Mouse (Mus musculus) heart, adult 9 months (tissue): ENCODE data around the gene Crtc3.

Source experiments
- DNase-seq, 2 experiments: peaks; one replicate each; pipeline ENCODE4 v3.0.0; 2022; ENCODE audit warnings: low spot score in 2 of 2

The Crtc3 gene

DNA sequence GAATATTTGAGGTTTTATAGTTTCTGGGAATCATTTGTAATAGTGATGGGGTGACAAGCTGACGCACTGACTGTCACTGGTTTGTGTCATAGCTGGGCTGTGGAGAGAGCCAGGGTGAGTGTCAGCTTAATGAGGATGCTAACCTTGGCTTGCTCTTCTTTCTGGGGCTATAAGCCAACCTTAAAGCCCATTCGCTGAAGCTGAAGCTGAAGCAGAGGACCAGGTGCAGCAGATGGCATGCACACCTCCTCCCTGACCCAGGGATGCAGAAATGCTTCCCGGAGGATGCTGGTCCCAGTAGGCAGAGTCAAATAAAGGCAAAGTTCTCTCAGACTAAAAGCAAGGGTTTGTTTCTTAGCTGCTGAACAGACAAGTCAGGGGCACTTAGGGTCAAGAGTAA lies 48.7 kb downstream of the Crtc3 start:
- DNase-seq, result no peak

DNA sequence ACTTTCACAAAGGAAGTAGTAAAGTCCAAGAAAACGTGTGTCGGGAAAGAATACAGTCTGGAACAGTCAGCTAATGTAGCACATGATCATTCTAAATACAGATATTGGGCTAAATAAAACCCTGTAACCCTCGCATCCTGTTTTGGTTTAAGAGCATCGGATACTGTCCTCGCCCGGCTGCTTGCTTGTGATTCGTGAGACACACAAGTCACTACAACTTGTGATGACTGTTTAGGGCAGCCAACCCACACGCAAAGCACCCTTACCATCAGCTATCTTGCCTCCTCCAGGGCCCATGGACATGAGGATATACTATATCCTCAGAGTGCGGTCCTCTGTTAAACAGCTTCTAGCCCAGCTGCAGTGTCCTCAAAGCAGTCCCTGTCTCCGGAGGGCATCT lies 50.2 kb downstream of the Crtc3 start:
- no peak for DNase-seq

DNA sequence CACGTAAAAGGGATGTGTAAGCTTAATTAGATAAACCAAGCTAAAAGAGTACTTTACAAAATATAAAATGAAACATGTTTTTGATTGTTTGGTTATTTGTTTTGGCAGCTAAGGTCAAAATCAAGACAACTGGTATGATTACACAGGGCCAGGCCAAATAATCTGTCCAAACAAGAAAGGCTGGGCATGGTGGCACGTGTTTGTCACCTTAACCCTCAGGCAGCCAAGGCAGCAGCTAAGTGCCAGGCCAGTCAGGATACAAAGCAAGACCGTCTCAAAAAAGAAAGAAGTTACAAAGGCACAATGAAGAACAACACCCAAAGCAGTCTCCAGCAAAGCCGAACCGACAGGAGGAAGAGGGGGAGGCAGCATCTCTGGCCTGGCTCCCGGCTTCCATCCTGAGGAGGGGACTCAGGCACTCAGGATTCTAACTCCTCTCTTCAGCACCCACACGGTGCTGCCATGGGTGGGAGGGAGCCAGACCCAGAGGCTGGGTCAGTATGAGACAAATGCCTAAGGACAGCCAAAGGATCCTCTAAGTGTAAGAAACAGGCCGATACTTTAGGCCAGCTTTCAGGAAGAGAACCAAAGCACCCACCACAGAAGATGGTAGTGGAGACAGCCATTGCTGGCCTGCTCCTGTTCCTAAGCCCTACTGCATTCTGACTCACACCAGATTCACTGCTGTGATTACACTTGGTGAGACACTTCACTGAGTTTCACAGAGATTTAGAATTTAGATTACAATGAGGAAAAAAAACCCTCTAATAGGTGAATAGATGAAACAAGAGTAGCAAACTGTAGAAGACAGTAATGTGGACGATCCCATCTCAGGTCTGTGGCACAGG lies 51.5 kb downstream of the Crtc3 start:
- no peak for DNase-seq

DNA sequence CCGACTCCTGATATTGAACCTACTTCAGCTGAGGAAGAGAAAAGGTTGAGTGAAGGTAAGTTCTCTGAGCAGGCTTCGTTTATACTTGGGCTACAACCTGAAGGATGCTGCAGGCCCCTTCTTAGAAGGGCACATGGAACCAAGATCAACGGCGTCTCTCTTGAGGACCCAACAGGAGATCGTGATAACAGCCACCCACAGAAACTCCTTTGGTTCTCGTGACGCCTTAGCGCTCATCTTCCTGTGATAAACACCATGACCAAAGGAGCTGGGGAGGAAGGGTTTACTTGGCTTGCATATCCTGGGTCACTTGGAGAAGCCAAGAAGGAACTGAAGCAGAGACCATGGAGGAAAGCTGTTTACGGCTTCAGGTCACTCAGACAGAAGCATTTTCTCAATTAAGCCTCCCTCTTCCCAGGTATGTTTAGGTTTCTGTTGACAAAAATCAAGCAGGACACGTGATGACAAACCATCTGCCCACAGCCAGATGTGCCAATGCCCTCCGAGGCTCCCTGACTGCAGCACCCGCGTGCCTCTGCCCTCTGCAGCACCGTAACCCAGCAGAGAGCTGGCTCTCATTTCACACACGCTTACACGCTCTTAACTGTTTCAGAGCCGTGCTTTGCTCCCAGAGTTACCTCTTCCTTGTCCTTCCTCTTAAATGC lies 52.3 kb downstream of the Crtc3 start:
- no peak for DNase-seq

DNA sequence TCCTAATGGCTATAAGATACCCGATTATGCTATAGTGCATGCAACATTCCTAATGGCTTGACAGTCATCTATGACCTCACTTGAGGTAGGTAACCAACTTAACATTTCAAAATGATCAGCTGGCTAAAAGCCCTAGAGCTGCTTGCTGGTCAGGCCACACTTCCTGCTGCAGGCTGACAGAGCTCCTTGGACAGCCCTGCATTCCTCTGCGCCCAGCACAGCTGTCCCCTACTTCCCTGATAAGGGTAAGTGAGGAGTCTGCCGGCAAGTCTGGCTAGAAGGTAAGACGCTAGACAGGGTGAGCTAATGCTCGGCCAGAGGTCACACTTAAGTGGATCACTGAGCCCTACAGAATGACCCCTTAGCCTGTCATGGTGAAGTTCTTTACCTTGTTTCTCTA lies 52.8 kb downstream of the Crtc3 start:
- no peak for DNase-seq

DNA sequence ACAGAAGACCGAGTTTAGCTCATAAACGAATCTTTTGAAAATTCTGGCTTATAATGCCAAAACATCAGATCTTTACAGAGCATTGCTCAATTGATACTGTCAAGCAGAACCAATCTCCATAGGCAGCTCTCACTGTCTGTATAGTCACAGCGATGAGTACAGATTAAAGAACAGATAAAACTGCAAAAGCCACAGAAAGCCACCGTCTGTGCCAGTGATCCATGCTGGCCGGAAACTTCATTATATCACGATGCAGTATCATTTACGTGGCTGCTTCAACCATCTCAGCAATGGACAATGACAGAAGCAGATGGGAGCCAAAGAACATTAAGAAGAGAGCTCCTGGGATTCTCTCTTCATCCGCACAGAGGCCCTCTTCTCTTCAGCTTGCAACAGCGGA lies 53.9 kb downstream of the Crtc3 start:
- DNase-seq, result no peak

DNA sequence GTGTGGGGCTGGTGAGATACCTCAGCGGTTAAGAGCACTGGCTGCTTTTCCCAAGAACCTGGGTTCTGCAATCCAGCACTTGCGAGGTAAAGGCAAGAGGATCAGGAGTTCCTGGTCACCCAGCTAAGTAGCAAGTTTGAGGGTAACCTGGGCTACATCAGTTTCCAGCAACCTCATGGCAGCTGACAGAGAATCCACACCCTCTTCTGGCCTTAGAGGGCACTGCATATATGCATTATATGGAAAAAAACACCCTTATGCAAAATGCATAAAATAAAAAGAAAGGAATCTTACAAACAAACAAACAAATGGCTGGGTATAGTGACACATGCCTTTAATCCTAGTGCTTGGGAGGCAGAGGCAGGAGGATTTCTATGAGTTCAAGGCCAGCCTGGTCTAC lies 55.0 kb downstream of the Crtc3 start:
- no peak for DNase-seq

DNA sequence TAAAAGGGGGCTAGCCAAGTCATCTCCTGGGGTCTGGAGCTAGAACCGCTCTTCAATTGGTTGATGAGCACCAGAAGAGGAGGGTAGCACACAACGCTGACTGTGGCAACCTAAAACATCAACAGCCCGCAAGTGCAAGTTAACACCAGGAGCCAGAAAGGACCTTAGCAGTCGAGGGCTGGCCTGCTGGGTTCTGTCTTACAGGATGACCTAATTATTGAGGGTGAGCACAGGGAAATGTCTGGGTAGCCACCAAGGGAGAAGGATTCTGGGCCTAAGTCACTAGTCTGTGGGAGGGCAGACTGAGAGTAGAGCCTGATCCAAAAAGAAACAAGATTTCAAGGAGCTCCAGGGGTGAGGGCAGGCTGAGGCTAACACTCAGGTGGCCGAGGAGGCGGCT lies 56.7 kb downstream of the Crtc3 start:
- DNase-seq, result no peak

DNA sequence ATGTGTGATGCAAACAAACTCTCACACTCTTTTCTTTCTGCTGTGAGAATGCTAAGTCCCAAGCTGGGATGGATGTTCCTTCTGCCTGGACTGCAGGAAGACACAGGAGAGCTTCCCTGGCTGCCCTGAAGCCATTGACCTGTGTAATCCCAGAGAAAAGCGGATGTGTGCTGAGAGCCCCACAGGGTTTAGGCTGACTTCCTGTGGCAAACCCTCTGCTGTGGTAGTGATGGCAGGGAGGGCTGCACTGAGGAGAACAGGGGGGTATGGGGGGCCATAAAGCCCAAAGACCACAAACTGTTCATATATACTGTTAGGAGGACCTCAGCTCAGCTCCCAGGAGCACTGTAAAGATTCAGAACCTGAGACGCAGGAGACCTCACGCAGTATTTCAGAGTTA lies 57.3 kb downstream of the Crtc3 start:
- no peak for DNase-seq

DNA sequence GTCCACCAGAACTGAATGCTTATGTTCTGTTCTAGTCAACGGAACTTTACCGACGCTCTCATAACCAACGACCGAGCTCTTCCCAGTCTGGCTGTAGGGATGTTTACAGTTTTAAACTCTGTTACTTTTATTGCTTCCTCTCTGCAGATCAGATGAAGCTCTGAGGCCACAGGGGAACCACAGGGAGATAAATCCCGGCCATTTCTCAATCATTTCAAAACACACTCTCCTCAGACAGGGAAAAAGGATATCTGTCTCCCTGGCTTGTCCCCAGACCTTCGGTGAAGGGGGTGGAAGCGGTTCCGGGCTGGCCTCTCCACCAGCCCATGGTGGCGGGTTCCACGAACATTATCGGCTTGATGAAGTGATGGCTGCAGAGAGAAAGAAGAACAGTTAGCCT lies 59.3 kb downstream of the Crtc3 start:
- no peak for DNase-seq

DNA sequence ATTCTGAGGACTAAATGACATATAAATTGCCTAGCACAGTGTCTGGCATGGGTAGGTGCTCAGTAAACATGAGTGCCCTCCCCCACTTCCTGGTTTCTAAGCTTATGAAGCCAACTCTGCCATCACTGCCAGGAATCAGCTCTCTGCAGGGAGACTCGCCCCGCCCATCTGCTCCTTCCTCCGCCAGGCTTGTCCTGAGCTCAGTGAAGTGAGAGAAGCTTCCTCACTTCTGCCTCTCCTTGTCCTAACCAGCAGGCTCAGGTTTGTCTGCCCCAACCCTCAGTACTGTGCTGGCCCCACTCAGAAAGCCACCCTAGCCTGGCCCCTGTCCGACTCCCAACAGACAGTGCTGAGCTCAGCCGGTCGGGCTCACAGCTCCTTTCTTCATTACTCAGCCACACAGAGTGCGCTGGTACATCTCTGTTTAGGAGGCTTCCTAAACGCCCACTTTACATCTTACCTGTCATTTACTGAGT lies 59.9 kb downstream of the Crtc3 start:
- peak; percentile 59 to 63 for DNase-seq

DNA sequence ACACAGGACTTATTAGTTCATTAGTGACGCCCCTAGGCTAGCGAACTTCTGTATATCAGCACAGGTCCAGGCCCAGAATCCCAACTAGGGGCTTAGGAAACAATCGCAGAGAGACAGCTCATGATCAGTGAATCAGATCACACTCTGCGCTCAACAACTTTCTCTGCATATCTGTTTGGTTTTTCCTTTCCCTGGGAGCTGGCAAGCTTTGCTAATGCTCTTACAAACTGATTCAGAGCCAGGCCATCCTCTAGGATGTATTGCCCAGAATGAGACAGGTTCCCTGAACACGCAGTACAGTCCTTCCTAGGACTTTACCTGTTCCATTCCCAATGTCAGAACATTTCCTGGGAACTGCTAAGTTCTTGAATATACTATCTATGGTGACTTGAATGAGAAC lies 61.7 kb downstream of the Crtc3 start:
- DNase-seq, result no peak

DNA sequence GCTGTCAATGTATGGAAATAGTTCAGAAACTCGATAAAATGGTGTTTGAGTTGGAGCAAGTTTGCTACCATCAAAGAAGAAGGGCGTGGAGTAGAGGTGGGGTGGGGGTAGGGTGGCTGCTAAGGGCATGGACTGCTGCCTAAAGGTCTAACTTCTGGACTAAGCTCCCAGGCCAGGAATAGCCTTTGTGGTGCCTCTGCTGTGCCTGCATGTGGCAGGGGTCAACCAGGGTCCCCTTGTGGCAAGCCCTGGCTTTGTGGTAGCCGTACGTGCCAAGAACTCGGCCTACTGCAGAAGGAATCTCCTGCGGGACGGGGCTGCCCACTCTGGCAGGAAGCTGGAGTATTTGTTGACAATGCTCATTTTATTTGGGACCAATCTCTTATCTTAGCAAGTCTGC lies 62.8 kb downstream of the Crtc3 start:
- no peak for DNase-seq

DNA sequence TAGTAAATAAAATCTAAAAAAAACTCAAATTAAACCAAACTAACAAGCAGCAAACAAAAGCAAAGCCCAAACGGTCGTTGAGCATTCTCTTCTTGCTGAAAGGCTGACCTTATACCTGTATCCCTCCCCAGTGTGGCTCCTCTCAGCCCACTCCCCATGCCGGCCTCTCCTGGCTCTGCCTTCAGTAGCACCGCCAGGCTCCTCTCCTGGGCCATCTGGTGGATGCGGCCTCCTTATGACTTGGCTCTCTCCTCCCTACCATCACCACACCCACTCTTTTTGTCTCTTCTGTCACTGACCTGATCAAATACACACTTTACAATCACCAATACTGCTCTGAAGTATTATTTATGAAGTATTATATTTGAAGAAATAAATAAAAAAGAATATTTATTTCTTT lies 65.4 kb downstream of the Crtc3 start:
- no peak for DNase-seq

DNA sequence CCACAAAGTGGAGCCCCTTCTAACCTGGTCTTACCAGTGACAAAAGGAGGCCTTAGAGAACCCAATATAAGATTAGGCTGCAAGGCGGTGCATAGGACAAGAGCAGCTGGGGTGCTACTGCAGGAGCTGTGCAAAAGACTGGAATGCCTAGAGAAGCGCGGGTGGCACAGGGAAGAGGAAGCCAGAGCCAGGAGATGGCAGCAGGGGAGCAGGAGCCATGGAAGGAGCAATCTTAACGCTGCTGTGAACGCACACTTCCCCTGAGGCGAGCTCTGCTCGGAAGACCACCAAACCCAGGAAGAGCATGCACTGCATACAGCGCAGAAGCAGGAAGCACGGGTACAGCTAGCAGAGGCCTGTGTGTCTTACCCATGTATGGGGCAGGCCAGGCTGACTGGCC lies 72.6 kb downstream of the Crtc3 start:
- DNase-seq, result no peak

DNA sequence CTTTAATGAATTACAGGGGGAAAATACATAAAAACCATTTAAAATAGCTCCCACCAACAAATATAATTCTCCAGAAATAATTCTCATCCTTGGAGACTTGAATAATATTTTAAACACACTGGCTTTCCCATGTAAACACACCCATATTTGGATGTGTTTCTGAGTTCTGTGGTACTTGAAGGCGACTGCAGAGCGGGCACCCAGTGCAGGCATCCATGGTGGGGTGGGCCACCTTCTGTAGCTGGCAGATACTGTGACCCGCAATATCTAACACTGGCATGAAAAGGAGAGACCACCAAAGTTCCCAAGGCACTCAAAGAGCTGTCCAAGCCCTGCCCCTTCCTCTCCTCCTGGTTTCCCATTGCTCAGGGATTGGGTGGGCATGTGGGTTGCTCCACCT lies 74.6 kb downstream of the Crtc3 start:
- no peak for DNase-seq

DNA sequence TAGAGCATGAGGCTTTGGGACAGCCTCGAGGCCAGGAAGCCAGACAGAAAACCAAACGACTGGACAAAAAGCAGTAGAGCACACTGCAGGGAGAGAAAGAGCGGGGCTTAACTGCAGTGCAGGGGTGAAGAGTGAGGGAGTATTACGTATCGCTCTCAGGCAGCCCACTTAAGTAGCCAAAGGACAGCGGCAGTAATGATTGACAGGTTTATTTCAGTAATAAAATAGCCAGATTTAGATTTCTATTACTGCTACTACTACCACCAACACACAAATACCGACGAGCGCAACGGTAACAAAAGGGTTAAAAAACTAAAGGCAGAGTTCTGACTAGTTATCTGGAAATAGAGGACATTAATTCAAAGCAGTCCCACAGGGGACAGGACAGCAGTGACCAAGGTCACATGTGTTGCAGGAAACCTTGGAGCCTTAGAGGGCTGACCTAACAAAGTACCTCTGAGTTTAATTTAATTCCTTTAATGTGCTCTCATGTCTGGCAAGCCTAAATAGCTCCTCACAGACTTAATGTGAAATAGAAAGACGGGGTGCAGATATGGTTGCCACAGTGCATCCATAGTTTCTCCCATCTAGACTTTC lies 76.4 kb downstream of the Crtc3 start:
- DNase-seq, result no peak

DNA sequence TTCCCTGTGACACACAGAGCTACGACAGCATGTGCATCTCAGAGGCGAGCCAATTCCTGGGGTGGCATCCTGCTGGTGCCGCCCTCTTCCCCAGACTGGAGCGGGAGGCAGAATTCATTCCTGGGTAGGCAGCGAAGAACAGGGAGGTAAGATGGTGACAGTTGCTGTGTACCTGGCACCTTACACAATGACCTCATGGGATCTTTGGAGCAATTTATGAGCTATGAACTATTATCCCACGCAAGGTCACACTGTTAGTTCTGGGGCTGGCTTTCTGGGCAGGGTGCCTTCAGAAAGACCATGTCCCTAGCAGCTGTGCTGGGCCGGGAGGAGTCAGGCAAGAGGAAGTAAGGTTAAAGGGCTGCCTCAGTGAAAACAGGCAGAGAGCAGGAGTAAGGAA lies 77.0 kb downstream of the Crtc3 start:
- DNase-seq, result no peak

DNA sequence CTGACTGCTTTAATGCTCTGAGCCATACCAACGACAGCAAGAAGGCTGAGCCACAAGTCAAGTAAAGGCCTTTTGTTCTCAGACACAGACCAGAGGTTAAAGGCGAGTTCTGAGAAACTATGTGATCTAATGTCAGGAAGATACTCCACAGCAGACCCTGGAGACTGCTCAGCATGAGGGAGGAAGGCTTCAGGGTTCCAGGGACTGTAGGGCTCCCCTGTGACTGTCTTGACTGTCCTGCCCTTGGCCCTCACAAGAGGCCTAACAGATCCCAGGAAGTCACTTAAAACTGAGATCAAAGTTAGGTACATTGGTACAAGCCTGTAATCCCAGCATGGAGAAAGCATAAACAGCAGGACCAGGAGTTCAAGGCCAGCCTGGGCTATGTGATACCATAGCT lies 81.2 kb downstream of the Crtc3 start:
- no peak for DNase-seq

DNA sequence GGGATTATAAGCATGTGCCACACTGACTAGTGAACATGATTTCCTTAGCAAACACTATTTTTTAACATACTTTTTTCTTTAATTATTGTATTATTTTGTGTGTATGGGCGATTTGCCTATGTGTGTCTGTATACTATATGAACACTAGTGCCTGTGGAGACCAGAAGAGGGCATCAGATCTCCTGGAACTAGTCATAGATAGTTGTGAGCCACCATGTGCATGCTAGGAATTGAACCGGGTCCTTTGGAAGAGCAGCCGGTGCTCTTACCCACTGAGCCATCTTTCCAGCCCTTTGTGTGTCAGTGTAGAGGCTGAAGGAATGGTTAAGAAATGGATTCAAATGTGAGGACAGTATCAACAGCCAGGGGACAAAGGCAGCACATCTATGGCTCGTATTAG lies 82.2 kb downstream of the Crtc3 start:
- no peak for DNase-seq

DNA sequence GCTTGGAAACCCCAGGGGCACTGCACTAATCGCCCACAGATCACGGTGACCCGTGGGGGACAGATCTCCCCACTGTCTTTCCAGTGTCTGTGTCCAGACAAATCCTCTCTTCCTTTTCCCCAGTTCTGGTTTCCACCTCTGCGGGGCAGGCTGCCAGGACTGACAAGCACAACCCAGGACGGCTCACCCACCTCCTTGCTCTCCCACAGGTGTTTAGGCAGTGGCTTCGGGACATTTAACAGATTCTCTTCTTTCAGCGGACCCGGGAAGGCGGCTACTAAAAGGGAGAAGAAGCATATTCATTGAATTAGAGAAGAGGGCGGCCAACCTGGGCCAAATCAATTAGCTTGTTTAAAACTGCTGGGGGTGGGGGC lies 83.1 kb downstream of the Crtc3 start:
- no peak for DNase-seq

DNA sequence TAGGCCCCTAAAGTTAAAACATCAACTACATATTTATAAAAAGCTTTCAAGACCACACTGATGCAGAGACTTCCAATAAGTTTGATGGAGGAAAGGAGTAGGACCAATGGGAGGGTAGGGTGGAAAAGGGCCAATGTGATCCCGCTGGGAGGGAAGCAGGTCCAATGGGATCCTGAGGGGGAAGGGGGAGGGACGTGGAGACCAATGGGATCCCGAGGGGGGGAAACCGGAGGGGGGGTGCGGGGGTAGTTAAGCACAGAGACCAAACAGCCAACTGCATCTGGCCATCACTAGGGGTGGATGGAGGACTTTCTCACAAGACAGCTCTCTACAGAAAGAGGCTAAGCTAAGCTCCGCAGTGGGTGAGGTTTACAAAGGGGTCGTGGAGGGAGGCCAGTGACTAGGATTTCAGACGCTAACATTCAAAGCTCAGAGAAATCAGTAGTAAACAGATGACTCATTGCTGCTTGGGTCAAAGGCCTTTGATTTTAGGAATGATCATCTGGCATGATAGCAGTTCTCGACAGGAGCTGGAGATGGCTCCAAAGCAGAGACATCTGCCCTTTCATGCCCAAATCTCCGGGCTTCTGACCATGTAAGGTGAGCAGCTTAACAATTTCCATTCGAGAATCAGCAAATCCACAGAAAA lies 83.6 kb downstream of the Crtc3 start:
- DNase-seq, result no peak

DNA sequence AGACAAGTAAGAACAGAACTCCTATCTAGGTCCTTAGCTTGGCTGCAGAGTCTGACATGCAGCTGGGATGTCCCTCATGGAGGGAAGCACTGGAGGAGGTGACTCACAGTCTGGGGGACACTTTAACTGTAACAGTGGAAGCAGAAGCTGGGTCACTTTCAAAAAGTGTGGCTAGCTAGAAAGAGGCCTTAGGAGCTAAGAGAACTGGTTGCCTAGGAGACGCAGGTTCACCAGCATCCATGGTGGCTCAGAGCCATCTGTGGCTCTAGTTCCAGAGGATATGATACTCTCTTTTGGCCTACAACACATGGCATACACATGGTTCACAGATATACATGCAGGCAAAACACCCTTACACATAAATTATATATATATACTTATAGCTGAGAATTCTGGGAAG lies 86.1 kb downstream of the Crtc3 start:
- no peak for DNase-seq
